Mouse (Mus musculus): Measurements from ENCODE around the gene Tesc. TPM values are rescaled to one million over a fixed set of nuclear protein-coding genes. Genes with fewer than 3 reads are reported as not detected.
A peak's percentile ranks its signal among the peaks of the same experiment; 100 is the strongest.

The Tesc gene
- total and polyA plus RNA-seq, 2 experiments from 2014 or later: 4.7 to 8.2 TPM

DNA sequence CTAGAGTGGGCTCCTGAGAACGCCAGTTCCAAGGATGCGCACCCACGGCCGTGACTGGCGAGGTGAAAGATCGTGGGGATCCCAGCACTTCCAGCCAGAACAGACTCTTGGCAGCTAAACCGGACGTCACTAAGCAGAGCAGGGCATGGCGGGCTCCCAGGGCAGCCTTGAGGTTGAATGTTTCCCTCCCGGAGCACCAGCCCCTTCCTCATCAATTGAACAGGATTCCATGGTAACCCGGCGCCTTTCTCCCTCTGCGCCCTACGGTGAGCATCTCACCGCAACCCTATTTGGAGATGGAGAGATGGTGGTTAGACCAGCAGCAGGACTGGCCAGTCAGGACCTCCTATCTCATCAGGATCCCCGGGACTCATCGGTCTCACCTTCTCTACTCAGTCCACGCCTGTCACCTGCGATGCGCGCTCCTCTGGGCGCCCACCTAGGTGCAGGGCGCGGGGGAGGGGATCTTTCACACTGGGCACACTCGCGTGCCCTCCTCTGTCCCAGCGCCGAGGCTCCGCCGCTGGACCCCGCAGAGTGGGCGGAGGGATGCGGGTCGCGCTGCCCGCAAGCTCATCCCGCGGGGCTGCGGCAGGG lies 344 bp upstream of the Tesc start:
- H3K27ac ChIP-seq (ENCODE audit: low read depth, low read length): no peak overlapping the region
- no peak for ATAC-seq (ENCODE audit: low FRiP score)
- peak overlapping the region; percentile 99 for H3K4me2 ChIP-seq (ENCODE audit: low read depth, low read length, poor library complexity, severe bottlenecking)
- 3% methylated on average over 27 of the region's 39 CpGs for WGBS
- no peak for DNase-seq (ENCODE audit: low spot score)
- H3K4me3 ChIP-seq (ENCODE audit: low read depth, low read length): peak overlapping the region; percentile 65
- no peak for TF ChIP-seq CTCF (IDR thresholded peaks at IDR 0.05)
- no peaks in the 10 kb centered on the region for H3K36me3 ChIP-seq (ENCODE audit: insufficient read depth, low read length)
- H3K4me1 ChIP-seq (ENCODE audit: insufficient read depth, low read length): peaks cover 18% of the 10 kb centered on the region; the same call in 1 of the 2 replicates
- no peaks in the 10 kb centered on the region for H3K9me3 ChIP-seq (ENCODE audit: low read length)
- peaks cover 33% of the 10 kb centered on the region for H3K27me3 ChIP-seq (ENCODE audit: insufficient read depth, low read length)
- peak overlapping the region; percentile 40 for H3K9ac ChIP-seq (replicated peaks; ENCODE audit: low read length, poor library complexity, severe bottlenecking)

GRCm38 (mm10) chr5:118028191-118029034 lies 870 bp downstream of the Tesc start:
- no peaks in the 10 kb centered on the region for H3K9me3 ChIP-seq (ENCODE audit: low read length)
- ATAC-seq (ENCODE audit: low FRiP score) (no peak), DNase-seq (ENCODE audit: low spot score) (no peak)
- H3K4me3 ChIP-seq (ENCODE audit: low read depth, low read length): peak overlapping the region; percentile 65
- peaks cover 18% of the 10 kb centered on the region; the same call in 1 of the 2 replicates for H3K4me1 ChIP-seq (ENCODE audit: insufficient read depth, low read length)
- 2% methylated on average over 66 of the region's 79 CpGs for WGBS
- H3K27me3 ChIP-seq (ENCODE audit: insufficient read depth, low read length): peaks cover 33% of the 10 kb centered on the region
- no peak for TF ChIP-seq CTCF (IDR thresholded peaks at IDR 0.05)
- H3K36me3 ChIP-seq (ENCODE audit: insufficient read depth, low read length): no peaks in the 10 kb centered on the region
- no peak overlapping the region for H3K27ac ChIP-seq (ENCODE audit: low read depth, low read length)
- peak overlapping the region; percentile 99 for H3K4me2 ChIP-seq (ENCODE audit: low read depth, low read length, poor library complexity, severe bottlenecking)
- peak overlapping the region; percentile 40 for H3K9ac ChIP-seq (replicated peaks; ENCODE audit: low read length, poor library complexity, severe bottlenecking)

- DNase-seq (ENCODE audit: low spot score) (no peak), ATAC-seq (ENCODE audit: low FRiP score) (no peak)
- no peak overlapping the region for H3K27ac ChIP-seq (ENCODE audit: low read depth, low read length)
- no peak overlapping the region for H3K9ac ChIP-seq (replicated peaks; ENCODE audit: low read length, poor library complexity, severe bottlenecking)
- peak overlapping the region; percentile 65 for H3K4me3 ChIP-seq (ENCODE audit: low read depth, low read length)
- peaks cover 33% of the 10 kb centered on the region for H3K27me3 ChIP-seq (ENCODE audit: insufficient read depth, low read length)
- H3K9me3 ChIP-seq (ENCODE audit: low read length): no peaks in the 10 kb centered on the region
- H3K4me1 ChIP-seq (ENCODE audit: insufficient read depth, low read length): peaks cover 18% of the 10 kb centered on the region; the same call in 1 of the 2 replicates
- H3K4me2 ChIP-seq (ENCODE audit: low read depth, low read length, poor library complexity, severe bottlenecking): peak overlapping the region; percentile 99
- H3K36me3 ChIP-seq (ENCODE audit: insufficient read depth, low read length): no peaks in the 10 kb centered on the region
- TF ChIP-seq CTCF (IDR thresholded peaks at IDR 0.05): no peak
- 4% methylated on average over 12 of the region's 12 CpGs for WGBS
Measured at GRCm38 (mm10) chr5:118029035-118029408, 1.5 kb downstream of the Tesc start.

DNA sequence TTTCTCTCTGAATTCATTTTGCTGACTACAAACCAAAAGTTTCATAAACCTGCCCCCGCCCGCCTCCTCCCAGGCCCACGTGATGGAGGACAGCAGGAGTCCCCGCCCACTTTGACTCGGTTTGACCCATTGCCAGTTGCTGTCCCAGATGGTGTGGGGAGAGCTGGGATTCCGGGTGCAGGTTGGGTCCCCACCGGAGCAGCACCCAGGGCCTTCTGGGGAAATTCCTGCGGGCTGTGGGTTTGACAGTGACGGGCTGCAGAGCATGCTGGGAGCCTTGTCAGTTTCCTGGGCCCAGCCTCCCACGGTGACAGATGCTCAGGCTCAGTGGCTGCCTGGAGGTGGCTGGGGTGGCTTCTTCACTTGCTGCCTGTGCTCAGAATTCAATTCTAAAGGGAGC lies 1.9 kb downstream of the Tesc start:
- no peak overlapping the region for H3K27ac ChIP-seq (ENCODE audit: low read depth, low read length)
- DNase-seq (ENCODE audit: low spot score) (no peak), ATAC-seq (ENCODE audit: low FRiP score) (no peak)
- peak overlapping the region; percentile 65 for H3K4me3 ChIP-seq (ENCODE audit: low read depth, low read length)
- peak overlapping the region; percentile 99 for H3K4me2 ChIP-seq (ENCODE audit: low read depth, low read length, poor library complexity, severe bottlenecking)
- no peak for TF ChIP-seq CTCF (IDR thresholded peaks at IDR 0.05)
- no peaks in the 10 kb centered on the region for H3K9me3 ChIP-seq (ENCODE audit: low read length)
- H3K9ac ChIP-seq (replicated peaks; ENCODE audit: low read length, poor library complexity, severe bottlenecking): no peak overlapping the region
- WGBS: 2% methylated on average over 10 of the region's 10 CpGs
- peaks cover 18% of the 10 kb centered on the region; the same call in 1 of the 2 replicates for H3K4me1 ChIP-seq (ENCODE audit: insufficient read depth, low read length)
- no peaks in the 10 kb centered on the region for H3K36me3 ChIP-seq (ENCODE audit: insufficient read depth, low read length)
- peaks cover 33% of the 10 kb centered on the region for H3K27me3 ChIP-seq (ENCODE audit: insufficient read depth, low read length)

DNA sequence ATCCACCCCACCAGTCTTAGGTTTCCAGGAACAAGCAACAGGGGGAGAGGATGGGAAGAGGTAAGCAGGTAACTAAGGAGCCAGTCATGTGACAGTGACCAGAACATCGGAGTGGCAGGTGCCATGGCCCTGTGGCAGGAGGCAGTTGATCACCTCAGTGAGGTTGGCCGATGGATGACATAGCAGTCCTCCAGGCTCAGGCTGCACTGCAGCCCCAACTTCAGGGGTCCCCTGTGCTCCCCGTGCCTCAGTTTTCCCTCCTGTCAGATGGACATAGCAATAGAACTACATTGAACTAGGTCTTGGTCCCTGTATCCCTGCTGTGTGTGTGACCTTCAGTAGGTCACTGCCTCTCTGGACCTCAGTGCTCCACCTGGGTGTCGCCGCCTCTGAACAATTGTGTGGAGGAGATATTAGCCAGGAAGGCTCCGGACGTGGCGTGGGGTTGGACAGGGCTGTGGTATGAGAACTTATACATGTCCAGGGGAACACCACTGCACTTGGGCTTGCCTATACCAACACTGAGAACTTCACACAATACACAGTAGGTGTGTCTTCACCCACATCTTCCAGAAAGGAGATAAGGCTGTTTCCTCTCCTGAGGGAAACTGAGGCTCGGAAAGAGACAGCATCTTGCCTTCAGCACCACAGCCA lies 2.6 kb downstream of the Tesc start:
- DNase-seq (ENCODE audit: low spot score): no peak
- 89% methylated on average over 9 of the region's 9 CpGs for WGBS
- Histone ChIP-seq H3K4me1 (ENCODE audit: insufficient read depth, low read length) (peaks cover 18% of the 10 kb centered on the region; the same call in 1 of the 2 replicates), H3K27ac (ENCODE audit: low read depth, low read length) (no peak overlapping the region), H3K36me3 (ENCODE audit: insufficient read depth, low read length) (no peaks in the 10 kb centered on the region), H3K27me3 (ENCODE audit: insufficient read depth, low read length) (peaks cover 33% of the 10 kb centered on the region), H3K4me3 (ENCODE audit: low read depth, low read length) (no peak overlapping the region), H3K9me3 (ENCODE audit: low read length) (no peaks in the 10 kb centered on the region), H3K9ac (replicated peaks; ENCODE audit: low read length, poor library complexity, severe bottlenecking) (no peak overlapping the region), H3K4me2 (ENCODE audit: low read depth, low read length, poor library complexity, severe bottlenecking) (no peak overlapping the region)
- TF ChIP-seq CTCF (IDR thresholded peaks at IDR 0.05): no peak
- no peak for ATAC-seq (ENCODE audit: low FRiP score)

All from midbrain, postnatal 0 days (tissue).